Mouse (Mus musculus): ENCODE data around the gene Gm21028. TPM values are rescaled to one million over a fixed set of nuclear protein-coding genes. Genes with fewer than 3 reads are reported as not detected.
"Not testable (repeated sequence)": the region's sequence is repeated elsewhere in the genome, so short reads cannot be mapped to it uniquely, and the experiment has no call there.

Gene Gm21028
- polyA plus RNA-seq (2015; fragmentation: Nextera tagmentation; extraction: Ambion mirVana) = not detected in 2 replicates

GRCm38 (mm10) chr7:42578488-42578887, at the start of gene Gm21028:
Gm21028 (minus strand) TSS chr7:42578588.
- Histone ChIP-seq H3K4me1 (ENCODE audit: control insufficient read depth, insufficient read depth, low read length) (no peaks in the 10 kb centered on the region), H3K9me3 (replicated peaks; ENCODE audit: control insufficient read depth, low read length) (peaks cover 26% of the 10 kb centered on the region), H3K4me2 (ENCODE audit: low read depth, low read length) (no peak within 1 kb of the TSS), H3K27ac (ENCODE audit: low read length) (no peak within 1 kb of the TSS), H3K4me3 (ENCODE audit: low read length) (no peak within 1 kb of the TSS), H3K9ac (ENCODE audit: low read length) (no peak within 1 kb of the TSS), H3K27me3 (ENCODE audit: control insufficient read depth, insufficient read depth, low read length) (no peaks in the 10 kb centered on the region), H3K36me3 (ENCODE audit: control insufficient read depth, insufficient read depth) (no peaks in the 10 kb centered on the region; the same call in 1 of the 2 replicates)
- WGBS = 87% methylated on average over 5 of the region's 5 CpGs
- ATAC-seq (replicated peaks; ENCODE audit: extremely low read depth, insufficient read depth, low FRiP score) = no peak

GRCm38 (mm10) chr7:42595666-42596065, 17.3 kb upstream of the Gm21028 start:
- not testable (repeated sequence) for H3K4me1 ChIP-seq (ENCODE audit: control insufficient read depth, insufficient read depth, low read length); H3K4me3 ChIP-seq (ENCODE audit: low read length); H3K27me3 ChIP-seq (ENCODE audit: control insufficient read depth, insufficient read depth, low read length); ATAC-seq (replicated peaks; ENCODE audit: extremely low read depth, insufficient read depth, low FRiP score); H3K9ac ChIP-seq (ENCODE audit: low read length); H3K27ac ChIP-seq (ENCODE audit: low read length); H3K36me3 ChIP-seq (ENCODE audit: control insufficient read depth, insufficient read depth); H3K4me2 ChIP-seq (ENCODE audit: low read depth, low read length)
- peaks cover 13% of the 10 kb centered on the region; the same call in 1 of the 2 replicates for H3K9me3 ChIP-seq (replicated peaks; ENCODE audit: control insufficient read depth, low read length)

GRCm38 (mm10) chr7:42592413-42592812, 14.0 kb upstream of the Gm21028 start, which contains the start of gene Zfp977:
Zfp977 (minus strand) TSS chr7:42592547.
- 82% methylated on average over 11 of the region's 11 CpGs for WGBS
- not testable (repeated sequence) for H3K4me3 ChIP-seq (ENCODE audit: low read length); H3K4me1 ChIP-seq (ENCODE audit: control insufficient read depth, insufficient read depth, low read length); H3K9ac ChIP-seq (ENCODE audit: low read length); H3K36me3 ChIP-seq (ENCODE audit: control insufficient read depth, insufficient read depth); H3K27me3 ChIP-seq (ENCODE audit: control insufficient read depth, insufficient read depth, low read length); H3K4me2 ChIP-seq (ENCODE audit: low read depth, low read length); H3K27ac ChIP-seq (ENCODE audit: low read length); ATAC-seq (replicated peaks; ENCODE audit: extremely low read depth, insufficient read depth, low FRiP score)
- peaks cover 15% of the 10 kb centered on the region for H3K9me3 ChIP-seq (replicated peaks; ENCODE audit: control insufficient read depth, low read length)

- H3K27ac ChIP-seq (ENCODE audit: low read length); H3K4me2 ChIP-seq (ENCODE audit: low read depth, low read length); H3K27me3 ChIP-seq (ENCODE audit: control insufficient read depth, insufficient read depth, low read length); H3K4me3 ChIP-seq (ENCODE audit: low read length); H3K36me3 ChIP-seq (ENCODE audit: control insufficient read depth, insufficient read depth); ATAC-seq (replicated peaks; ENCODE audit: extremely low read depth, insufficient read depth, low FRiP score); H3K9ac ChIP-seq (ENCODE audit: low read length); H3K4me1 ChIP-seq (ENCODE audit: control insufficient read depth, insufficient read depth, low read length): not testable (repeated sequence)
- H3K9me3 ChIP-seq (replicated peaks; ENCODE audit: control insufficient read depth, low read length) = peaks cover 18% of the 10 kb centered on the region
Measured at GRCm38 (mm10) chr7:42591311-42591710, 12.9 kb upstream of the Gm21028 start.

- no peak for ATAC-seq (replicated peaks; ENCODE audit: extremely low read depth, insufficient read depth, low FRiP score)
- H3K9me3 ChIP-seq (replicated peaks; ENCODE audit: control insufficient read depth, low read length) = no peaks in the 10 kb centered on the region; the same call in 1 of the 2 replicates
- H3K27ac ChIP-seq (ENCODE audit: low read length) = no peak overlapping the region
- WGBS = 64% methylated on average over 3 of the region's 3 CpGs
- no peak overlapping the region for H3K4me3 ChIP-seq (ENCODE audit: low read length)
- no peak overlapping the region for H3K9ac ChIP-seq (ENCODE audit: low read length)
- H3K36me3 ChIP-seq (ENCODE audit: control insufficient read depth, insufficient read depth) = no peaks in the 10 kb centered on the region
- H3K4me1 ChIP-seq (ENCODE audit: control insufficient read depth, insufficient read depth, low read length) = no peaks in the 10 kb centered on the region
- no peak overlapping the region for H3K4me2 ChIP-seq (ENCODE audit: low read depth, low read length)
- H3K27me3 ChIP-seq (ENCODE audit: control insufficient read depth, insufficient read depth, low read length) = no peaks in the 10 kb centered on the region
Measured at GRCm38 (mm10) chr7:42551766-42552165, 26.6 kb downstream of the Gm21028 start.

Small RNA genes lying within 50 kb of the gene (microRNA-seq; reads per million reads assigned to microRNA genes)
- not detected for gene Gm24938

Other genes with a start within 250 kb of the Gm21028 start
- not detected in 2 replicates for gene 4933421I07Rik, start 130.5 kb downstream of the Gm21028 start, polyA plus RNA-seq (2015; fragmentation: Nextera tagmentation; extraction: Ambion mirVana)
- 5.5 and 5.6 TPM in 2 replicates for gene Zfp141, start 72.8 kb downstream of the Gm21028 start, polyA plus RNA-seq (2015; fragmentation: Nextera tagmentation; extraction: Ambion mirVana)
- 1.00 and 1.5 TPM in 2 replicates for gene Zfp977, start 14.0 kb upstream of the Gm21028 start, polyA plus RNA-seq (2015; fragmentation: Nextera tagmentation; extraction: Ambion mirVana)
- gene Zfp976, start 64.0 kb upstream of the Gm21028 start, polyA plus RNA-seq (2015; fragmentation: Nextera tagmentation; extraction: Ambion mirVana) = 1.7 and 2.0 TPM in 2 replicates
- 5.9 and 6.2 TPM in 2 replicates for gene Zfp975, start 114.2 kb upstream of the Gm21028 start, polyA plus RNA-seq (2015; fragmentation: Nextera tagmentation; extraction: Ambion mirVana)
- not detected in 2 replicates for gene Gm17067, start 148.4 kb upstream of the Gm21028 start, polyA plus RNA-seq (2015; fragmentation: Nextera tagmentation; extraction: Ambion mirVana)
- not detected in 2 replicates for gene Vmn2r62, start 214.9 kb upstream of the Gm21028 start, polyA plus RNA-seq (2015; fragmentation: Nextera tagmentation; extraction: Ambion mirVana)